Mouse (Mus musculus): ENCODE measurements around the gene Arsb.
"Not testable (repeated sequence)": the region's sequence is repeated elsewhere in the genome, so short reads cannot be mapped to it uniquely, and the experiment has no call there.

The Arsb gene

GRCm38 (mm10) chr13:93792945-93793642, 21.7 kb downstream of the Arsb start:
- DNase-seq, result peak; percentile 15

DNA sequence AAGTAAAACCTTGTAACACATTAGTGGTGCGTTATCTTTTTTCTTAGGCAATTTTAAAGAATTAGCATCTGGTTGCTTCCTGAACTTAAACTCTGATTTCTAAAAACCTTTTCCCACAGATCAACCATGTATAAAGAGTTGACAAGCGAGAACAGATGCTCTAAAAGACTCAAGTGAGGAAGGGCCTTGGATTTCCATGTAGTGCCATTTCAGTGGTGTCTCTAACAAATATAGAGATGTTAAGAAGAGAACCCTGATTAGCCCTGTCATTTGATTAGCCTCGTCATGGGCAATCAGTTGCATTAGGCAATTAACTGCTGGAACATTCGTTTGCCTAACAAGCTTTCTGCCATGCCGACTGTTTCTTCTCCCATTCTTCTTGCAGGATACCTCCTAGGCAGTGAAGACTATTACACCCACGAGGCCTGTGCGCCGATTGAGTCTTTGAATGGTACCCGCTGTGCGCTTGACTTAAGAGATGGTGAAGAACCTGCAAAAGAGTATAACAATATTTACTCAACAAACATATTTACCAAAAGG, 22.3 kb downstream of the Arsb start:
- no peak for DNase-seq

DNA sequence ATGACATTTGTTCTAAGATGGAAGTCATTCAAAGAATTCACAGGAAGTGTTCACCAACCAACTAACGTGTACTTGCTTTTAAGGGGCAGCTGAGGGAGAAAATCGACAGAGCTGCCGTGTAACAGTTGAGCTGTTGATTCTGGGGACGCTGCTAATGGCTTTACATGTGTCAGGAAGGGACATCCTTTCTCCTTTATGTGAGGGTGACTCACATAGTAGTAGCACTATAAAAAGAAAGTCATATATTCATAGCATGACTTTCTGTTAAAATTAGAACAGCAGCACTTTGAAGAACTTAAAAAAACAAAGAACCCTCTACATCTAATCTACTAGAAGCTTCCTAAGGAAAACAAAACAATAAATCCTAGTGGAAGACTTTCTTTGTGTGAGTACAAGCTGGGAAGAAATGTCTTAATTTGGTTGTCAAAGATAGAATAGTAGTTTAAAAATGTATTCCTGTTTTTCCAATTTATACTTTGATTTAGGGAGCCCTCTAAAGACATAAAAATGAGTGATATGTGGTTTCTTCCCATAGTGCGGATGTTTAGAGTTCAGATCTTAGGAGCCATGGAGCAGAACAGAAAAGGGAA, 25.7 kb downstream of the Arsb start:
- DNase-seq, result no peak

GRCm38 (mm10) chr13:93810311-93810710, 38.9 kb downstream of the Arsb start:
- not testable (repeated sequence) for DNase-seq

- DNase-seq, result no peak
Measured at GRCm38 (mm10) chr13:93814081-93814480, 42.7 kb downstream of the Arsb start.

DNA sequence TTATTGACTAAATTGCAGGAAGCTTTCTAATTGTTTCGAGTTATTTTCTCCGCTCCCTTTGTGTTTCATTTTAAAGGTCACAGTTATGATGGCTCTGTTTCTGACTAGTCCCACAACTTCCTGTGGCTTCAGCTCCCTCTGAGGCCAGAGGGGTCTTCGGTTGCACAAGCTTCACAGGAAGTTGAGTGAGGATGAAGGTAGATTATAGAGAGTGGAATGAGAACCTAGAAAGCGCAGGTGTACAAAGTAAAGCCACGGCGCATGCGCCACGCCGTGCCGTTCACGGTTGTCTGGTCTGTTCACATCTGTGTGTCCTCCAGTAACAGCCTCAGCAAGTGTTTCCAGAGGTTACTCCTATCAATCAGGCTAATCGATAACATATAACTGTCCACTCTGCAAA, 43.2 kb downstream of the Arsb start:
- DNase-seq, result peak; percentile 57

- DNase-seq, result peak; percentile 24
Measured at GRCm38 (mm10) chr13:93815128-93815527, 43.7 kb downstream of the Arsb start.

DNA sequence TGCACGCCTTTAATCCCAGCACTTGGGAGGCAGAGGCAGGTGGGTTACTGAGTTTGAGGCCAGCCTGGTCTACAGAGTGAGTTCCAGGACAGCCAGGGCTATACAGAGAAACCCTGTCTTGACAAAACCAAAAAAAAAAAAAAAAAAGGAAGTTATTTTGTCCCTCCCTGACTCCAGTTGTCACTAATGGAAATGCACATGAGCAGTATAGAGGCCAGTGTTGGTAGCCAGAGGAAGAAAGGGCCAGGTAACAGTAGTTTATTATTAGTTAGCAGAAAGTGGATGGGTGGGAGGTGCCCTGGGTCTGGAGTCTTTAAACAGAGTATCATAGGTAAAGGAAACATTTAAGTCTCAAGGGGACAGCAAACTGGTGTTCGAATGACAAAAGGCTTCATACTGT, 44.7 kb downstream of the Arsb start:
- no peak for DNase-seq

DNA sequence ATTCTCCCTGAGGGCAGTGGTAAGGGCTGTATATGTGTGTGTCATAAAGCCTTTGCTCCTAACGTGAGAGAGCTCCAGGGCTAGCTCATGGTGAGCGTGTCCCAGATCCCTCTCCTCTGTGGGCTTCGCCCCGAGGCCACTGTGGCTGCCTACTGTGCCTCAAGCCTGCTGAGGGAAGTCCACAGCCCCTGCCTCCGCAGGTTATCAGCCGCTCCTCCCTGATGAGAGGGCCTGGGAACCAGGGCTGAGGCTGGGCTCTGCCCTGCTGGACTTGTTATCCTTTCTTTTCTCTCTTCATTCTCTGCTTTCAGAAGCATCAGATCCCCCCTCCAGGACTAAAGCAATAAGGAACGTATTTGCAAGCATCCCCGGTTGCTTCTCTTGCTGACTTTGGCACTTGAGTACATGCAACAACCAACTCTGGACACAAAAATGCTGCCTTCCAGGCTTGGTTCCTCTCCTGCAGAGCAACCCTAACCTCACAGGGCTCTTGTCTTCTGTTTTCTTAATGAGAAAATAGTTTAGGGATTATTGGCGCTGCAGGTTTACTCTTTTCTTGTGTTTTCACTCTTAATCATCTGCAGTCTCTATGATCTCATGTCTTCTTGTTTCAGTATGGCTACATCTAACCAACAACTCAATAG, 45.4 kb downstream of the Arsb start:
- no peak for DNase-seq

DNA sequence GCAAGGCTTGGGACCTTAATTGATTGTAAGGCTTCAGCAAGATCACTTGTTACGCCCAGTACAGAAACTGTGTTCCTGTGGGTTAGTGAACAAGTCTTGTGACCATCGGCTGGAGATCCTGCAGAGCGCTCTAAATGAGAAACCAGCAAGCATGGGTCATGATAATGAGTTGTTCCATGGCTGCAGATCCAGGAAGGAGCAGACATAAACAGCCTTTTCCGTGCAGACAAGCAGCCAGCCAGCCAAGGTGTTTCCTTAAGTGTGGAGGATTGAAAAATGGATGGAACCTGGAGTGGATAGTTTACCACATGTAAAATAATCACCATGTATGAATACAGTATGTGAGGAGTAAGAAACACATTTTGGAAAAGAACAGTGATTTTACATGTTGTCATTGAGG, 48.7 kb downstream of the Arsb start:
- DNase-seq, result no peak

- DNase-seq, result no peak
Measured at GRCm38 (mm10) chr13:93822001-93822400, 50.6 kb downstream of the Arsb start.

GRCm38 (mm10) chr13:93825792-93826558, 54.5 kb downstream of the Arsb start:
- DNase-seq, result no peak

DNA sequence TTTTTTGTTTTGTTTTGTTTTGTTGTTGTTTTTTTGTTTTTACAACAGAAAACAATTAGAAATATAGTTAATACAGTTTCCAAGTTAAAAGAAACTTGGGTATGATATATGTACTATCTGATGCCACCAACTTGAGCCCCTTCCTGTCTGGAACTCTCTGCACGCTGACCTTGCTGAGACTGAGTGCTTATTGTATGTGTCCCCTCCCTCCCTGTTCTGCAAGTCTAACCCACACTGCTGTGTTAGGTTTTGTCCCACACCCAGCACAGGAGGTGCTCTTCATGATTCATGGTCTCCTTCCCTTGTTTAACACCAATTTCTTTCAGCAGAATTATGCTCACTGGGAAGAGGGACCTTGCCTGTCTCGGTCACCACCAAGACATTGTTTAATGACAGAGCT, 56.3 kb downstream of the Arsb start:
- no peak for DNase-seq

- DNase-seq, result peak; percentile 38
Measured at GRCm38 (mm10) chr13:93829565-93830293, 58.3 kb downstream of the Arsb start.

GRCm38 (mm10) chr13:93830294-93830645, 58.8 kb downstream of the Arsb start:
- DNase-seq, result no peak

DNA sequence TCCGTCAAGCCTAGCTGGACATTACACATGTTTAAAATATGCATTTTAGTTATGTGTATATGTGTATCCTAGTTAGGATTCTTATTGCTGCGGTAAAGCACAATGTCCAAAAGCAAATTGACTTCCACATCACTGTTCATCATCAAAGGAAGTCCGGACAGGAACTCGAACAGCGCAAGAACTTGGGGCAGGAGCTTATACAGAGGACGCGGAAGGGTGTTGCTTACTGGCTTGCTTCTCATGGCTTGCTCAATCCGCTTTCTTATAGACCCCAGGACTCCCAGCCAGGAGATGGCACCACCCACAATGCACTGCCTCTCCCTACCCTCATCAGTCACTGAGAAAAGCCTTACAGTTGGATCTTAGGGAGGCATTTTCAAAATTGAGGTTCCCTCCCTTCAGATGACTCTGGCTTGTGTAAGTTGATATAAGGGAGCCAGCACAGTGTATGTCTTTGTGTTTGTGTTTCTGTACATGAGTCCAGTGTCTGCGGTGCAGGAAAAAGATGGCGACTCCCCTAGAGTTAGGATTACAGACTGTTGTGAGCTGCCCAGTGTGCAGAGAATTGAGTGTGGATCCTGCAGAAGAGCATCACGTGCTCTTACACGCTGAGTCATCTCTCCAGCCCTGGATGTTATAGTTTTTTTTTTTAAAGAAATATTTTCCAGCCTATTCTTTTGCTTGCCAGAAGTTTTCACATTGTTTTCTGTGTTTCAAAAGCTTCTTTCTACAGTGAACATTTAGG, 66.2 kb downstream of the Arsb start:
- DNase-seq, result no peak

DNA sequence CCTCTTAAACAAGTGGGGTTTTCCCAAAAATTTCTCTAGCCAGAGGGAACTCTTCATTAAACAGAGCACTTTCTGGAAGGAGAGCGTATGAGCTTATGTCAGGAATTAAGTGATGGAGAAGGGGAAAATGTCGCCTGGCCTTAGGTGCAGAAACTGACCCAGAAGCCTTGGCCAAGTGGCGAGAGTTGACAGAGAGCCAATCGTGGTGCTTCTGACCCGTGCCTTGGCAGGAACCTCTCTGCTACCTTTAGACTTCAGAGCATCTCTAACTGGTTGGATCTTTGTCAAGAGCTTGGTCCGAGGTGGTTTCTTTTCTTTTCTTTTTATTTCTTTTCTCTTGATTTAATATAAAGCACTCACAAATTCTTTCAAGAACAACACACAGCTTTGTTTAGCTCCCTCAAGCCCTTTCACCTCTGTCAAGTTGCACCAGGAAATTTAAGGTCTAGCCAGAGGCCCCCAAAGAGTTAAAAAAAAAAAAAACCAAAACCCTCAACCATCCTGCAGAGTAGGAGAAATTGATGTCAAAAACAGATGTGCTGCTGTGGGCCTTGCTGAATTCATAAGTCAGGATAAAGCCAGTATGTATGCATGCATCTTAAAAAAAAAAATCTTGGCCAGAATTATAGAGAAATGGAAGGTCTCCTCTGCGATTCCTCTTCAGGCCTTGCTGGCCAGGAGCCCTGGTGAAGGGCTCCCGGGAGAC, 67.2 kb downstream of the Arsb start:
- no peak for DNase-seq

- no peak for DNase-seq
Measured at GRCm38 (mm10) chr13:93839137-93839630, 67.8 kb downstream of the Arsb start.

- DNase-seq, result no peak
Measured at GRCm38 (mm10) chr13:93839721-93840120, 68.3 kb downstream of the Arsb start.

GRCm38 (mm10) chr13:93840146-93840545, 68.7 kb downstream of the Arsb start:
- DNase-seq, result no peak
